Mouse (Mus musculus): ENCODE measurements at regions not wholly inside any gene's neighbourhood (a gene's known extent, or its start where the extent isn't known, plus 50 kb on each side); places are given as distances from the start of the nearest gene placed in this dataset.

DNA sequence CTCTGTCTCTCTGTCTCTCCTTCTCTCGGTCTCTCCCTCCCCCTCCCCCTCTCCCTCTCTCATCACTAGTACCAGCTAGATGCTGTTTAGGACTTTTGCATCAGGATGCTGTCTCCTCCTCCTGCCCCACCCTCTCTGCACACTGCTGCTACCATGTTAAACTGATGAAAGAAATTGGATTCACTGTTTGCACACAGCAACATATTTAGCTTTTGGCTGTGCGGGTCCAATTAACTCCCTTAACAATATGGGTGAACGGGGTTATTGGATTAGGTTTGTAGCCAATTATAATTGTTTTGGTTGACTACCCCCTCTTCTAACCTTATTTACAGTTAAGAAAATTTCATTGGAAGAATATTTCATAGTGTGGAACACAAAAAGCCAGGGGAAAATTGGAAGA, 424.0 kb upstream of the Sorcs1 start:
- no peak for DNase-seq (ENCODE audit: low spot score in 2 of 2)

DNA sequence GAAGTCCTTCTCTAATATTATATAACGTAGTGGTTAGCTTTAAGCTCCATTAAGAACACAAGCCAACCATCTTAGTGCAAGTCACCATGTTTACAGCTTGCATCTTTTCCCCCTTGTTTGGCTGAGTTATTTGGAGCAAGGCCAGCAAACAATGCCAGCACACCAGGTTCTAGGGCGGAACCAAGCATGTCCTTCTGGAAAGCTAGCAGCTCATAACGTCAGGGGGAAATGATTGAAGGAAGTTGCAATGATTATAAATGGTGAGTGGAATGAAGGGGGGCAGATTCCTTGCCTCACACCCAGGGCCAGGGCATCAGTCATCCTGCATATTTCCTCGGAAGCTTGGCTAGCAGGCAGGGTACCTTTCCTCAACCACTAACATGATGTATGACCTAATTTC, 396.3 kb upstream of the Sorcs1 start:
- DNase-seq (ENCODE audit: low spot score in 2 of 2) = no peak

DNA sequence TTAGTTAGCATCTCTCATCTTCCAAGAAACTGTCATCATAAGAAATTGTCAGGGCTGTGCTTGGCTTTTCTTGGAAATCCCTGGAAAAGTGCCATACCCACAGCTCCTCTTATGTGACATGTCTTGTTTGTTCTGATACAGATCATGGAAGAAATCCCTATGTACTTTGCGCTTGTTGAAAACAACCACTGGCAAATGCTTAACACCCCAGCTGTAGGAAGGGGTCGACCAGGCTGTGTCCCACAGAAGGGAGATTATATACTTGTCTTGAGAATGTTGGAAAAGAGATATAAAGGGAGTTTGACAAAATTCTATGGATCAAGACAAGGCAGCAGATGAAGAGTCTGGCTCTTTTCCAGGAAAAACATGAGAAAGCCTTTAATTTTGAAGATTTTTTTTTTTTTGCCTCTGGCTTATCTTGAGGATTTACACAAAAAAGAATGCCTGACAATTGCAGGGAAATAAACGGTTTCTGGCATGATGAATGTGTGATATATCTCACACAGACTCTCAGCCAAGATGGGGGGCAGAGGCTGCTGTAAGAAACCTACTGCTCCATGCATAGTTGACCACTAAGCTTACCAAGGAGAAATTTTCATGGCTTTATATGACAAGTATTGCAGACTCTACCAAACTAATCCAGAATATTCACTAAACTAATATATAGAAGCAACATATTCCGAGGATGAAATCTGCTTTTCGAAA, 381.7 kb upstream of the Sorcs1 start:
- no peak for DNase-seq (ENCODE audit: low spot score in 2 of 2)

DNA sequence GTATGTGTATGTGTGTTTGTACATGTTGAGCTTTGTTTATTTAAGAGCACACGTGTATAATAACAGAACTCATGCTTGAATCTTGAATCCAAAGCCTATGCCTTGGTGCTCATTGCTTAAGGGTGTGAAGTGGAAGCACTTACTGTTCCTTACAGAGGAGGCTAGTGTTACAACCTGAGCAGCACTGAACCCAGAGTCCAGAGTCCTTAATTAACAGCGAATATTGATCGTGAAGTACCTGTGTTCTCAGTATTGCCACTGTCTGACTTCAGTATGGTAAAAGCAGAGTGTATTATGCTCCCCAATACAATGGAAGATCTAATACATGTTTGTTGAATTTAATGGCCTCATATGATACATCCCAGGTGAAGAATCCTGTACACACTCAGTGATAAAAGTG, 365.1 kb upstream of the Sorcs1 start:
- no peak for DNase-seq (ENCODE audit: low spot score in 2 of 2)

DNA sequence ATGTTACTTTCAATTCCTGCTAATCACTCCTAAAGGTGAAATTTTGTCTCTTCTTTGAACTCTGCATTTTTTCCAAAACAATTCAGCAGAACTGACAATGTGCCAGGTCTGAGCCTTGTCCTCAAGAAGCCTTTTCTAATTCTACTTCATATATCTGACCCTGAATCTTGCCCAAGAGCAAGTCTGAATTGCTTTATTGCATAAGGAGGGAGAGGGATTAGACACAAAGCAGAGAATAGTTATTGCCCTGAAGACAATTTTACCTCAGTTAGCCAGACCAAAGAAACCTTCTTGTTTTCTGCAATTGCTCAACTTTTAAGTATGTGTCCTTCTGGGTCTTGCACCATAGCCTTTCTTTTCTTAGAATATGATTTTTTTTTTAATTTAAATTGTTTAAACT, 316.0 kb upstream of the Sorcs1 start:
- no peak for DNase-seq (ENCODE audit: low spot score in 2 of 2)

DNA sequence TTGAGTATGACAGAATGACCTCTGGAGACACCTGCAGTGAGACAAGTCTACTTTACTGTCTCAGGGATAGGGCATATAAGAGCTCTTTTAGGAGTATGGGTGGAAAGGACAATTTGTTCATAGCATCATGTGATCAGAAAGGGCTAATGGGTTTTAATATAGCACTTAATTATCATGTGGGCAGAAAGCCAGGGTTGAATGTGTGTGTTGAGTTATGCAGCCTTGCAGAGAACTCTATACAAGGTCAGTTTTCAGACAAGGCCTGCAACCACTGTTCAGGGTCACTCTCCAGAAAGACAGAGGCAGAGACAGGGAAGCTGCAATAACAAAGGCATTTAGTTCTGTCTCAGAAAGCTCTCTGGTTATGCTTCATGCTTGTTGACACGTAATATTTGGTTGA, 292.6 kb upstream of the Sorcs1 start:
- no peak for DNase-seq (ENCODE audit: low spot score in 2 of 2)

DNA sequence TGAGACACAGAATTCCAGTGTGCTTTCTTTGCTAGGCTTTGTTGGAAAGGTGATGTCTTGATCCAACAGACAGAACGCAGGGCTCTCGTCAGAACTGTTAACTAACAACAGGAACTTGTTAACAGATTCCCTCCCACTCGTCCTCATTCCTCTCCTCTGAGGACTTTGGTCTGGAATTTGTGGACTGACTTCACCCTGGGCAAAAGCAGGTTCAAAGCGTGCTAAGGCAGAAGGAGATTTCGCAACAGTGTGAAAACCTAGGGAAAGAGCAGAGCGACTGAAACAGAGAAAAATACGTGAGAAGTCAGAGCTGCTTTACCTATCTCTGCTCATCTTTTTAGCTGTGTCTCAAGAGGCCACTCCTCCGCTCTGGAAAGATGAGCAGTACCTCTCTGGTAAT, 283.5 kb upstream of the Sorcs1 start:
- DNase-seq (ENCODE audit: low spot score in 2 of 2) = no peak

DNA sequence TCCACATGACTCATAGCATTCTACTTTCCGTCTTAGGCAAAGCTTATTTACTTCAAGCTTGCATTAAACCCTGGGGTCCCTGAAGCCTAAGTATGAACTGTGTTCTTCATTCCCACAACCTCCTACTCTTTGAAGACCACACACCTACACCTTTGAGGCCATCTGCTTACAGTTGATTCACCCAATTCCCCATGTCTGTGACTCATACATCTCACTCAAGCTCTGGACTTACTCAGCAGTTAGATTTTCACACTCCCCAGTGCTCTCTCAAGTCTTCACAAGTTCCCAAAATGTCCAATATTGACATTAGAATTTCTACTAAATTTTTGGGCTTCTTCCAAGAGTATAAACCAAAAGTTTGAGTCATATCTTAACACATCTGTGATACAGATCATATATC, 266.6 kb upstream of the Sorcs1 start:
- DNase-seq (ENCODE audit: low spot score in 2 of 2) = no peak

DNA sequence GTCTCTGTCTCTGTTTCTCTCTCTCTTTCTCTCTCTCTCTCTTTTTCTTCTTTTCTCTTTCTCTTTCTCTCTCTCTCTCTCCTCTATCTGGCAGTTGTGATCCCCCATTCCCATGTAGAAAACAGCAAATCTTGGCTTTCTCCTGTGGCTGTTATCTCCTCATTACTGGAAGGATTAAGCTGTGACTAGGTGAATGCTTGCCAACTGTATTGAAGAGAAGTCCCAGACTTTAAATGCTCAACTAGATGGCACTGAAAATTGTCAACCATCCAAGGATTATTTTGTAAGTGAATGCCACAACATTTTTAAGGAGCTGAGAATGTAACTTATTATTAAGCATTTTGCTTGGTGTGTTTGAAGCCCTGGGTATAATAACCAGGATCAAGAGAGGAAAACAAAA, 233.2 kb upstream of the Sorcs1 start:
- DNase-seq (ENCODE audit: low spot score in 2 of 2) = no peak

DNA sequence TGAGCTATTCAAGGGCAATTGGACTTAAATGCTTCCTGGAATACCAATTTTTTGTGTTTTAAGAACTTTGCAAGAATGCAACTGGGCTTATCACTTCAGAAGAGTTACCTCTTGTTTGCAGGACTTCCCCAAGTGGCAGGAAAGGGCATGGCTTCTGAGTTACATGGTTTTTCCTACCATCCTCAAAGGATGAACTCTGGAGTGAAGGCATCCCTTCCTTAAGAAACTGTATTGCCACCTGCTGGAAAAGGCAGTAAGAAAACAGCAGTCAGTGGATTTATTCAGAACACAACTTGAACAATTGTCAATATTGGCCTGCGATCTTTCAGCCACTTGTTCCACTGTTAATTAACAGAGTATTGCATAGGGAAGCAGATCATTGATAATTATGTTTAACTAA, 232.2 kb upstream of the Sorcs1 start:
- no peak for DNase-seq (ENCODE audit: low spot score in 2 of 2)

DNA sequence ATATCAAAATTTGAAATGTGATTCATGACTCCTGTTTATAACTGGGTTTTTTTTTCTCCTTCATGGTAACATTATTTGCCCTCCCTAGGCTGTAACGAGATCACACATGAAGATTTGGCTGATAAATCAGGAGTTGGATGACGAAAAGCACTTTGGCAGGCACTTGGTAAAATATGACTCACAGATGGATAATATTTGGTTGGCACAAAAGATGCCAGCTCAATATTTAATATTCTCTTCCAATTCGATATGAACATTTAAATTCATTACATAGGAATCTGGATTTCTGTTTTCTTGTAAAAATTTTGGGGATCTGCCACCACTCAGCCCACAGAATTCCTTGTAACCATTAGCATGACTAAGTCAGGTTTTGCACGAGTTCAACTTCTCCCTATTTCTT, 230.3 kb upstream of the Sorcs1 start:
- DNase-seq (ENCODE audit: low spot score in 2 of 2) = peak; percentile 2 to 72

DNA sequence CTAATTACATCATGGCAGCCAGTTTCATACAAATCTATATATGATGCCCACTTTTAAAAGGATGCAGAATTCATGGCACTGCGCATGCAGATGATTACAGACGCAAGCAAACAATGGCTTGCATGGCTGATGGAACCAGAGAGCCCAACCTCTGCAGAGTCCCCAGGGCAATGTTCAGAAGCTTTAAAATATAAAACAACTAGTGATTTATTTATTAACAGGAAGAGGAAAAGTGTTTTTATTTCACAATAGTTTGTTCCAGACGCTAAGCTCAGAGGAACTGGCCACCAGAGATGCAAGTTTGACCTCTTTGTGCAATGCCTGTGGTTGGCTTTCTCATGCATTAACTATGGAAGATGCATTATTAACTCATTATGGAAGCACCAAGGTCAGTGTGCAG, 215.3 kb upstream of the Sorcs1 start:
- DNase-seq (ENCODE audit: low spot score in 2 of 2) = no peak

DNA sequence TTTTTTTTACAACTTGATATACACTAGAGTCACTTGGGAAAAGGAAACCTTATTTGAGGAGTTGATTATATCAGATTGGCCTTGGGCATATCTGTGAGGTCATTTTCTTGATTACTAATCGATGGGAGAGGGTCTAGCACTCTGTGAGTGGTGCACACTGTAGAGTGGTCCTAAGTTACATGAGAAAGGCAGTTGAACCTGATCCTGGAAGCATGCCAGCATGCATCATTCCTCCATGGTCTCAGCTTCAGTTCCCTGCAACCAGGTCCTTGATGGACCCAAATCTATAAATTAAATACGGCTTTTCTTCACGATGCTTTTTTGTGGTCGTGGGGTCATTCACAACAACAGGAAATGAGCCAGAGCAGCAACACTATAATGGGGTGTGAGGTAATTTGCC, 194.2 kb upstream of the Sorcs1 start:
- no peak for DNase-seq (ENCODE audit: low spot score in 2 of 2)

DNA sequence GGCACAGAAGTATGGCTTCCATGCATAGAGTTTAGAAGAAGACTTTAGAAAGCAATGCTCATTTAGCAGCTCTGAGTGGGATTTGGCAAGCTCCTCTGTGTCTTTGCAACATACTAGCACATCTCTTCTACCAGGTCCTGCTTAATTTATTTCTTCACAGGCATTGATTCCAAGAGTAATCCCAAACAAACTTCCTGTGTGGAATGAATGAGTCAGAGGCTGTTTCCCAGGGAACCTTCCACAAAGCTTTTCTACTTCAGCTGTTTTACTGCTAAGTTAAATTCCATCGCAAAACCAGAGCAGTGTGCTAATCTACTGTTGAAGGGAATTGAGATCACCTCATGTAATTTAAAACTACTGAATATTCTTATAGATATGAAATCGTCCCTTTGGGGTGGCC, 193.7 kb upstream of the Sorcs1 start:
- peak in 1 of 2 experiments; percentile 3 for DNase-seq (ENCODE audit: low spot score in 2 of 2)

DNA sequence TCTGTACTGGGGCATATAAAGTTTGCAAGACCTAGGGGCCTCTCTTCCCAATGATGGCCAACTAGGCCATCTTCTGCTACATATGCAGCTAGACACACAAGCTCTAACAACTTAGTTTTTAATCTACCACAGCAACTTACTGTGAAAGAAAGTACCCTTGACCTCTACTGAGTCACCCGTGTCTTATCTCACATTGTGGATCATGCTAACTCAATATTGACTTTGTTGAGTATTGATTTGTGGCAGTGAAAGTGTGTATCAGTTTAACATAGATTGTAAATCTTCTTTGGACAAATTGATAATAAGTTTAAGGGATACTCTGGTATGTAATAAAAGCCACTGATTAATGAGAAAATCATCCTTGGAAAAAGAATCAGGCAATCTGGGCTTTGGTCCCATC, 176.4 kb upstream of the Sorcs1 start:
- DNase-seq (ENCODE audit: low spot score in 2 of 2) = no peak

DNA sequence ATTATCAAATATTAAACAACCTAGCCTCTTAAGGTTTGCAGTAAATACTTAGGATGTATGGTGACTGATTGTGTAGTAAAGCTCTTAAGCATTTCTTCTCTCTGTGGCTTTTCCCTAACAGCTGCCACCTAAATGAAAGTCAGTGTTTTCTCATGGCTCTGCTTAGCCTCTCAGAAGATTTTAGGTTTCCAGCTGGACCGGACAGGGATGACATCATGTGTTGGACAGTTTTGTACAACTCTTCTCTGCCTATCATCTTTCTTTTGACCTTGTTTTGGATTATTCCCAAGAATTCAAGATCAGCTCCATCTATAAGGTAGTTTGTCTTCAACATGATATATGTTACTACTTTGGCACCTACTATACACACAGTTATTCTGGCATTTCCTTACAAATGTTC, 162.1 kb upstream of the Sorcs1 start:
- no peak for DNase-seq (ENCODE audit: low spot score in 2 of 2)
